Mouse (Mus musculus) CH12.LX (cell line): ENCODE data around the gene Arrdc3.

Source experiments
- BHLHE40 ChIP-seq: IDR thresholded peaks from 2 replicates; pipeline ENCODE4 v1.6.1; 2011; ENCODE audit warnings: mild to moderate bottlenecking, low read depth, low read length, improper control_type of control experiment
- CTCF ChIP-seq, 2 experiments: IDR thresholded peaks in 1 of 2; conservative IDR thresholded peaks in 1 of 2; 2 replicates each; pipeline ENCODE4 v1.5.1; 2011 to 2012; ENCODE audit warnings: low read depth in 2 of 2, low read length in 2 of 2, improper control_type of control experiment in 1 of 2, inconsistent platforms in 1 of 2, mild to moderate bottlenecking in 1 of 2, moderate library complexity in 1 of 2
- EP300 ChIP-seq: IDR thresholded peaks from 2 replicates; pipeline ENCODE4 v1.6.1; 2011; ENCODE audit warnings: low read length, improper control_type of control experiment
- TCF12 ChIP-seq: IDR thresholded peaks from 2 replicates; pipeline ENCODE4 v1.6.1; 2014; ENCODE audit warnings: low read depth, mild to moderate bottlenecking, inconsistent platforms, low read length, improper control_type of control experiment
- USF2 ChIP-seq: conservative IDR thresholded peaks from 2 replicates; pipeline ENCODE4 v1.6.1; 2011; ENCODE audit warnings: low read depth, low read length, improper control_type of control experiment
- ZC3H11A ChIP-seq: IDR thresholded peaks from 2 replicates; pipeline ENCODE4 v1.6.1; 2012; ENCODE audit warnings: low read depth, mild to moderate bottlenecking, inconsistent platforms, low read length, improper control_type of control experiment

DNA sequence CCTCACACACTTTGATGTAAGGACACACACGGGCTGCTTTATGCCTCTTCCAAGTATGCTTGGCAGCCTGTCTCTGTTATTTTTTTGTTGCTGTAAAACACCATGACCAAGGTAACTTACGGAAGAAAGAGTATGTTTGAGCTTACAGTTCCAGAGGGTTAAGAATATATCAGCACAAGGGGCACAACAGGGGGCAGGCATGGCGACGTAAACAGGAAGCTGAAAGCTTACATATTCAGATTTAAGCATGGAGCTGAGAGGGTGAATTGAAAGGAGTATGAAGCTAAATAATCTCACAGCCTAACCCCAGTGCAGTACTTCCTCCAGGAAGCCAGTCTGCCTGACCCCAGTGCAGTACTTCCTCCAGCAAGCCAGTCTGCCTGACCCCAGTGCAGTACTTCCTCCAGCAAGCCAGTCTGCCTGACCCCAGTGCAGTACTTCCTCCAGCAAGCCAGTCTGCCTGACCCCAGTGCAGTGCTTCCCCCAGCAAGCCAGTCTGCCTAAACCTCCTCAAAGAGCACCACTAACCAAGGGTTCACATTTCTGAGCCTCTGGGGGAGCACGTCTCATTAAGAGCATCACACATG lies 49.7 kb downstream of the Arrdc3 start:
- TF ChIP-seq CTCF (conservative IDR thresholded peaks at IDR 0.05 in 1 of 2, IDR thresholded peaks at IDR 0.05 in 1 of 2; ENCODE audit: low read depth in 2 of 2, low read length in 2 of 2) (no peak), EP300 (no peak), USF2 (no peak), ZC3H11A (no peak), BHLHE40 (no peak), TCF12 (no peak)
